Mouse (Mus musculus): Measurements from ENCODE around the gene Olfr748. TPM values are rescaled to one million over a fixed set of nuclear protein-coding genes. Genes with fewer than 3 reads are reported as not detected.
"Not testable (repeated sequence)": the region's sequence is repeated elsewhere in the genome, so short reads cannot be mapped to it uniquely, and the experiment has no call there.

Gene Olfr748
- total RNA-seq (2022) = not detected

- DNase-seq (ENCODE audit: low spot score in 2 of 2) = no peak
These were observed at the start of gene Olfr748 for GRCm38 (mm10) chr14:50707073-50707472. Olfr748 (plus strand) TSS chr14:50707373.

DNA sequence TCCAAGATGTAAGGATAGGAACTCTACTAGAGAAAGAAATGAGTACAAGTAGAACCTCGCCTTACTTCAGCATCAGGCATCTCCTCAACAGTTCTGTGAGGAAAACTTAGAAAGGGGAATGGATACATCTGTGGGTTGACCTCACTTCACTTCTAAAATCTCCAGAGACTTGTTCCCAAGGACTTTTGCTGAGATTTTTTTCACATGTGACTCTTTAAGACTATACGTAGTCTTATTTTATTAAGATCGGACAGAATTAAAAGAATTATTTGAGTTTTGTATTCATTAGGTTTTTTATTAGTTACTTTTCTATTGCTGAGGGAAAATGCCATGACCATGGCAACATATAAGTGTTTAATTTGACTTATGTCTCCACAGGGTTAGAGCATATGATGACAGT is 14.1 kb upstream of the Olfr748 start, which contains the start of gene Olfr747:
TSS of gene Olfr747 (minus strand) at position 101 of the 400 bp plus-strand sequence.
- DNase-seq (ENCODE audit: low spot score in 2 of 2) = no peak

DNA sequence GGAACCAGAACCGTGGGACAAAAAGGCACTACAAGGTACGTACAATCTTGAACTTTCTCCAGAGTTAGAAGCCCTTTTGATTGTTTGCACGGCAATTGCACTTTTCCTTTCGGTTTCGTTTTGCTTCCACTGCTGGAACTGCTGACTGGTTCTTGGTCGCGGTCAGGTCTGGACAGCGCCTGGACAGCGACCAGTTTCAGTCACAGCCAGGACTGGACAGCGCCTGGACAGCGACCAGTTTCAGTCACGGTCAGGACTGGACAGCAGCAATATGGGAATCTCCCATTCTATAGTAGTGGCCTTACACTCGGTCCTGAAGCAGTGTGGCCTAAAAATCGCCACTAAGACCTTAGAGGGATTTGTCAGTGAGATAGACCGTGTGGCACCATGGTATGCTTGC is 12.7 kb downstream of the Olfr748 start:
- not testable (repeated sequence) for DNase-seq (ENCODE audit: low spot score in 2 of 2)

GRCm38 (mm10) chr14:50722371-50722770 is 15.2 kb downstream of the Olfr748 start:
- not testable (repeated sequence) for DNase-seq (ENCODE audit: low spot score in 2 of 2)

GRCm38 (mm10) chr14:50740334-50740733 is 33.2 kb downstream of the Olfr748 start:
- no peak for DNase-seq (ENCODE audit: low spot score in 2 of 2)

- DNase-seq (ENCODE audit: low spot score in 2 of 2) = no peak
These were observed 34.4 kb downstream of the Olfr748 start for GRCm38 (mm10) chr14:50741584-50741983.

DNA sequence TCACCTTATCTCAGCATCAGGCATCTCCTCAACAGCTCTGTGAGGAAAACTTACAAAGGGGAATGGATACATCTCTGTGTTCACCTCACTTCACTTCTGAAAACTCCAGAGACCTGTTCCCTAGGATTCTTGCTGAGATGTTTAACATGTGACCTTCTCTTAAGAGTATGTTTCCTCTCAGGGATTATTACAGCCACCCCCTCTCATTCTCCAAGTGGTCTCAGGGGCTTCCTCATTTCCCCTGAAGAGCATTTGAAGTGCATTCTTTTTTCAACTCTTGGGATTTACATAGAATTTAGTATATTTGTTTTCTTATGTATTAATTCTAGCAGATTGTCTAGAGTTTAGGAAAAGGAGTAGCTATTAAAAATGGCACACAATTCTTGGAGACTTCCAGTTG is 37.8 kb downstream of the Olfr748 start, which contains the start of gene Olfr749:
TSS of gene Olfr749 (minus strand) at position 101 of the 400 bp plus-strand sequence.
- no peak for DNase-seq (ENCODE audit: low spot score in 2 of 2)

DNA sequence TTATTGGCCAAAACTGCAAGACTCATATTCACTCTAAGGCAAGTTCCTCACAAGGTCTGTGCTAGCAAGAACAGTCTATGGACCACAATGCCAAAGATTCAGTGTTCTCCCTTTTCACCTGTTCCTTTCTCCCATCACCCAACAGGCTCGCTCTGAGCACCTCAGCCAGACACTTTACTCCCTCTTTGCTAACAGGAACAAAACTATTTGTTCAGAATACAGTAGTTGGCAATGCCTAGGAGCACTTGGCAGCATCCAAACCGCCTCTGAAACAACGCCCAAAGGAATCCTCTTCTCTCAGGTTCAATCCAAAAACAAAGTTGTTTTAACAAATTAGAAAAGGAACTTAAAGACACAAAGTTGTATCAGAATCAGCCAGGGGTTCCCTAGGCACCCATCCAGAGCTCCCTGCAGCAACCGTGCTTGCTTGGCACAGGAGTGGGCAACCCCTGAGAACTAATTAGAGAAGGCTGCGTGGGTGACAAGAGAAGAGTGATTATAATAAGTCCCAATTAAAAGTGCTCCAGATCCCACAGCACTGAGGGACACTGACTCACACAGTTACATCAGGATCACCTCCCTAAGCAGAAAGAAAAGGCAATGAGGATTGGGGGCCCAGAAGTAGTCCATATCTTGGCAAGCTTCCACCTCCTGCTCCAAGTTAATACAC is 51.4 kb downstream of the Olfr748 start:
- DNase-seq (ENCODE audit: low spot score in 2 of 2) = no peak

Other genes with a start within 250 kb of the Olfr748 start
- gene Olfr741, start 234.6 kb upstream of the Olfr748 start, total RNA-seq (2022) = not detected
- not detected for gene Olfr742, start 203.8 kb upstream of the Olfr748 start, total RNA-seq (2022)
- gene Olfr743, start 185.5 kb upstream of the Olfr748 start, total RNA-seq (2022) = not detected
- not detected for gene Olfr744, start 92.5 kb upstream of the Olfr748 start, total RNA-seq (2022)
- gene Olfr745, start 68.0 kb upstream of the Olfr748 start, total RNA-seq (2022) = not detected
- not detected for gene Olfr746, start 60.3 kb upstream of the Olfr748 start, total RNA-seq (2022)
- gene Olfr747, start 14.2 kb upstream of the Olfr748 start, total RNA-seq (2022) = not detected
- not detected for gene Olfr749, start 37.7 kb downstream of the Olfr748 start, total RNA-seq (2022)
- 1 to 10 TPM; 3.7 to 6.8 (median 5.7) TPM for gene Ttc5, start 78.1 kb downstream of the Olfr748 start, total RNA-seq (2022)
- gene Ccnb1ip1, start 100.4 kb downstream of the Olfr748 start, total RNA-seq (2022) = not detected
- 10 to 100 TPM in 1 of 4 experiments, 1 to 10 TPM in 3; 7.9 to 10.2 (median 8.3) TPM for gene Parp2, start 100.5 kb downstream of the Olfr748 start, total RNA-seq (2022)
- 1 to 10 TPM; 7.2 to 9.4 (median 8.4) TPM for gene Tep1, start 163.2 kb downstream of the Olfr748 start, total RNA-seq (2022)
- gene Klhl33, start 190.1 kb downstream of the Olfr748 start, total RNA-seq (2022) = 10 to 100 TPM; 73.7 to 90.4 (median 77.6) TPM
- gene Osgep, start 217.5 kb downstream of the Olfr748 start, total RNA-seq (2022) = 10 to 100 TPM; 42.4 to 63.1 (median 48.7) TPM
- 10 to 100 TPM; 30.8 to 35.9 (median 33.3) TPM for gene Apex1, start 217.6 kb downstream of the Olfr748 start, total RNA-seq (2022)
- 10 to 100 TPM; 12.4 to 19.8 (median 18.4) TPM for gene Pip4p1, start 223.5 kb downstream of the Olfr748 start, total RNA-seq (2022)
- gene Pnp, start 223.7 kb downstream of the Olfr748 start, total RNA-seq (2022) = 1 to 10 TPM; 2.2 to 4.4 (median 3.2) TPM
- 1 to 10 TPM; 2.1 to 5.2 (median 3.3) TPM for gene Gm49342, start 237.1 kb downstream of the Olfr748 start, total RNA-seq (2022)
- gene Pnp2, start 248.6 kb downstream of the Olfr748 start, total RNA-seq (2022) = under 1 TPM in 3 of 4 experiments, not detected in 1; 0.29 to 0.64 (median 0.52) TPM

Data from gastrocnemius, adult 8-10 months (tissue).